ENCODE assay signal across 14 mouse cellular contexts in genomic region chr6:134502335-134502734, GRCm38 (mm10).
"Had no signal": no experiment of that assay in that cellular context is flagged by ENCODE, and none has a peak within 500 bp of the region (broad histone marks: within the 10 kb centered on the region; RNA-seq: fewer than 3 reads in every experiment).

No protein-coding gene starts in this region.

- H3K4me1 ChIP-seq: midbrain, embryonic 10.5 days had no signal

- H3K9me3 ChIP-seq: limb, embryonic 15.5 days; liver, embryonic 12.5 days; lung, embryonic 15.5 days; midbrain, embryonic 10.5 days; neural tube, embryonic 15.5 days had no signal

- H3K27me3 ChIP-seq: limb, embryonic 15.5 days; liver, embryonic 12.5 days; lung, embryonic 15.5 days; neural tube, embryonic 15.5 days had no signal

- DNase-seq: kidney, adult 2 months; layer of hippocampus, adult 9-11 months; layer of hippocampus, postnatal 36 days; midbrain, embryonic 14.5 days; right cerebral cortex, adult 18-20 months; right cerebral cortex, postnatal 25 days; thymus, postnatal 36 days had no signal

- H3K27ac ChIP-seq: kidney, postnatal 0 days; limb, embryonic 15.5 days; liver, embryonic 12.5 days; lung, embryonic 15.5 days; midbrain, embryonic 10.5 days; neural tube, embryonic 15.5 days had no signal

- H3K4me3 ChIP-seq: limb, embryonic 15.5 days; liver, embryonic 12.5 days; lung, embryonic 15.5 days; midbrain, embryonic 10.5 days; myocyte; neural tube, embryonic 15.5 days had no signal
